Mouse (Mus musculus): ENCODE measurements around the gene Cpeb4.

Cpeb4 gene

GRCm38 (mm10) chr11:31871911-31872310, at the start of gene Cpeb4:
Gene Cpeb4, plus strand, starts transcription at chr11:31872211.
- no peak for TF ChIP-seq GATA4 (IDR thresholded peaks at IDR 0.05; ENCODE audit: insufficient replicate concordance, low read length)

GRCm38 (mm10) chr11:31822556-31822955, 49.5 kb upstream of the Cpeb4 start:
- TF ChIP-seq GATA4 (IDR thresholded peaks at IDR 0.05; ENCODE audit: insufficient replicate concordance, low read length): no peak

GRCm38 (mm10) chr11:31823513-31823912, 48.5 kb upstream of the Cpeb4 start:
- no peak for TF ChIP-seq GATA4 (IDR thresholded peaks at IDR 0.05; ENCODE audit: insufficient replicate concordance, low read length)

GRCm38 (mm10) chr11:31824504-31825166, 47.4 kb upstream of the Cpeb4 start:
- TF ChIP-seq GATA4 (IDR thresholded peaks at IDR 0.05; ENCODE audit: insufficient replicate concordance, low read length): peak; percentile 22; the same call in 1 of the 2 replicates

- TF ChIP-seq GATA4 (IDR thresholded peaks at IDR 0.05; ENCODE audit: insufficient replicate concordance, low read length): no peak
Measured at GRCm38 (mm10) chr11:31828011-31828770, 43.8 kb upstream of the Cpeb4 start.

- no peak for TF ChIP-seq GATA4 (IDR thresholded peaks at IDR 0.05; ENCODE audit: insufficient replicate concordance, low read length)
Measured at GRCm38 (mm10) chr11:31828771-31829072, 43.3 kb upstream of the Cpeb4 start.

- TF ChIP-seq GATA4 (IDR thresholded peaks at IDR 0.05; ENCODE audit: insufficient replicate concordance, low read length): no peak
Measured at GRCm38 (mm10) chr11:31830213-31831151, 41.5 kb upstream of the Cpeb4 start.

- no peak for TF ChIP-seq GATA4 (IDR thresholded peaks at IDR 0.05; ENCODE audit: insufficient replicate concordance, low read length)
Measured at GRCm38 (mm10) chr11:31831451-31831850, 40.6 kb upstream of the Cpeb4 start.

GRCm38 (mm10) chr11:31831983-31832382, 40.0 kb upstream of the Cpeb4 start:
- no peak for TF ChIP-seq GATA4 (IDR thresholded peaks at IDR 0.05; ENCODE audit: insufficient replicate concordance, low read length)

GRCm38 (mm10) chr11:31832439-31832980, 39.5 kb upstream of the Cpeb4 start:
- TF ChIP-seq GATA4 (IDR thresholded peaks at IDR 0.05; ENCODE audit: insufficient replicate concordance, low read length): no peak

GRCm38 (mm10) chr11:31833506-31833905, 38.5 kb upstream of the Cpeb4 start:
- TF ChIP-seq GATA4 (IDR thresholded peaks at IDR 0.05; ENCODE audit: insufficient replicate concordance, low read length): no peak

- no peak for TF ChIP-seq GATA4 (IDR thresholded peaks at IDR 0.05; ENCODE audit: insufficient replicate concordance, low read length)
Measured at GRCm38 (mm10) chr11:31835352-31835751, 36.7 kb upstream of the Cpeb4 start.

- TF ChIP-seq GATA4 (IDR thresholded peaks at IDR 0.05; ENCODE audit: insufficient replicate concordance, low read length): no peak
Measured at GRCm38 (mm10) chr11:31837243-31837642, 34.8 kb upstream of the Cpeb4 start.

GRCm38 (mm10) chr11:31837753-31838152, 34.3 kb upstream of the Cpeb4 start:
- no peak for TF ChIP-seq GATA4 (IDR thresholded peaks at IDR 0.05; ENCODE audit: insufficient replicate concordance, low read length)

GRCm38 (mm10) chr11:31838442-31839083, 33.4 kb upstream of the Cpeb4 start:
- TF ChIP-seq GATA4 (IDR thresholded peaks at IDR 0.05; ENCODE audit: insufficient replicate concordance, low read length): no peak

Measured in liver, adult (tissue).